Mouse (Mus musculus): ENCODE measurements around the gene Lage3. TPM values are rescaled to one million over a fixed set of nuclear protein-coding genes. Genes with fewer than 3 reads are reported as not detected.
A peak's percentile ranks its signal among the peaks of the same experiment; 100 is the strongest.
"Not testable (repeated sequence)": the region's sequence is repeated elsewhere in the genome, so short reads cannot be mapped to it uniquely, and the experiment has no call there.

Lage3 gene
- 101 and 116 TPM in 2 replicates for polyA plus RNA-seq (2015; fragmentation: Nextera tagmentation; extraction: Ambion mirVana)

DNA sequence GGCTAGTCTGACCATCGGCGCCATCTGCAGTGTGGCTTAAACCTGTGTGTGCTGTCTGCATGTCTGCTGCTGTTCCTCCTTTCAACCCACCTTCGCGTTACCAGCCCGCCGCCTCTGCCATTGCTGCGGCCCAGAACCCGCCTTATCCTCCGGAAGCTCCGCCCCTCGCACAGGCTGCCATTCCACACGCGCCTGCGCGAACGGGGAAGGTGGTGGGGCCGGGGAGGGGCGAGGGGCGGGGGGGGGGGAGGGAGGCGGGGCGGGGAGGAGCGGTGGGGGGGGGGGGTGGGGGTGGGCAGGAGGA is at the start of gene Lage3:
Gene Lage3, minus strand, starts transcription at position 152 of the 304 bp plus-strand sequence.
- Histone ChIP-seq H3K27me3 (no peaks in the 10 kb centered on the region), H3K9ac (peak within 1 kb of the TSS; percentile 65), H3K27ac (no peak within 1 kb of the TSS), H3K4me3 (peak within 1 kb of the TSS; percentile 45), H3K4me2 (peak within 1 kb of the TSS; percentile 63), H3K4me1 (peaks cover 4% of the 10 kb centered on the region; the same call in 1 of the 2 replicates), H3K9me3 (replicated peaks) (no peaks in the 10 kb centered on the region), H3K36me3 (ENCODE audit: poor library complexity, severe bottlenecking) (no peaks in the 10 kb centered on the region)
- ATAC-seq = peak; percentile 90
- 21% methylated on average over 9 of the region's 22 CpGs for WGBS

DNA sequence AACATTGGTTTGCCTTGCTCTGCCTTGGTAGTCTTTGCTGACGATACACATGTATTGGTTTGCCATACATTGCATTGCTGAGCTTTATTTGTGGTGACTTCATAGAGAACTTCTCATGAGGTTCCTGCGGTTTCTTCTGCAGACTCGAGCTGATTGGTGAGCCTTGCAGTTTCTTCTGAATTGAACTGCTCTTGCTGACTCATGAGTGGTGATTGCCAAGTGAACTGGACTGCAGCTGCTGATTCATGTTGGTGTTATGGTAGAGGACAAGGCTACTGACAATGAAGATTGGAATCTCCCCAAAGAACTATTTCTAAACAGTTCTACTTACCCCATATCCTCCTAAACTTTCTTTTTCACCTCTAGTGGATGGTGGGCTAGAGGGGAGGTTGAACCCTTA is 46.7 kb upstream of the Lage3 start:
- 84% methylated on average over 3 of the region's 3 CpGs for WGBS
- no peak for ATAC-seq
- H3K4me1 ChIP-seq = no peaks in the 10 kb centered on the region
- H3K4me3 ChIP-seq = no peak overlapping the region
- H3K4me2 ChIP-seq = no peak overlapping the region
- H3K36me3 ChIP-seq (ENCODE audit: poor library complexity, severe bottlenecking) = no peaks in the 10 kb centered on the region
- no peak overlapping the region for H3K9ac ChIP-seq
- no peaks in the 10 kb centered on the region for H3K27me3 ChIP-seq
- 0 out of 2 replicates have a peak, but pooled peaks cover 3% of the 10 kb centered on the region for H3K9me3 ChIP-seq (replicated peaks)
- H3K27ac ChIP-seq = no peak overlapping the region

DNA sequence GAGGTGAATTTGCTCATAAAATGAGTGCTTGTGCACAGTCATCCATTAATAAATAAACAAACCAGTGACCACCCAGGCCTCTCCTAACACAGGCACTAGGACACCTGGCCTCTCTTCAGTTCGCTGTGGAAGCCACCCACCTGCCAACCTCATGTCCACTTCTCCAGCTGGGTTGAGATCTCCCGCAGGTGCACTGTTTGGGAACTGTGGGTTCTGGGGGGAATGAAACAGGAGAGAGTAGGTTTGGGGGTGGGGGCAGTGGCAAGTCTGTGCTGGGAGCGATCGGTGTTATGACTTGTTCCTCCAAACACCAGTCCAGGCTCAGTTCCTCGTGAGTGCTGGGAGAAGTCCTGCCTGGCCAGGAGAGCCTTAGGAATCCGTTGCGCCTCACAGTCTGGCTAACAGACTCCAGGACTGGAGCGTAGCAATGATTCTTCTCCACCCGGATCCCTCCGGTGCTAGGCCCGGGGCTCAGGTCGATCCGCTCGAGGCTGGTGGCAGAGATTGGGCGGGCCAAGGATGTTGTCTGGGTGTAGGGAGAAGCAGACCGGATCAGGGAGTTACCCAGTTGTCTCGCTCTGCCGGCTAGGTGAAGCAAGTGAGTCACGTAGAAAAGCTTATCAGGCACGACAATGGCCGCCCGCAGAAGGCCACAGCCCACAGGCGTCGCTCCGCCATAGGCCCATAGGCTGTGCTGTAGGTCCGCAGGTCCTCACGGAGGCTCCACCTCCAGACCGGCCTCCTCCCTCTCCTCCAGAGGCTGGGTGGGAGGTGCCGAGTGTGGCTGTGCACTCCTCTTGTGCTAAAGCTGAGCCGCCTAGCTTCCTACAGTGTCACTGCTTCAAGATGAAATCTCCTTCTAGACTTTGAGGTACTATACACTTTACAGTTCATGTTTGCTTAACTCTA is 39.4 kb upstream of the Lage3 start, which contains the start of the genes Fam3a and Ikbkg:
Gene Fam3a, minus strand, starts transcription at position 738 of the 909 bp plus-strand sequence.
Gene Ikbkg, plus strand, starts transcription at position 756 of the 909 bp plus-strand sequence.
- ATAC-seq = peak; percentile 100
- peak within 1 kb of the TSS; percentile 68 for H3K27ac ChIP-seq
- 0 out of 2 replicates have a peak, but pooled peaks cover 3% of the 10 kb centered on the region for H3K9me3 ChIP-seq (replicated peaks)
- H3K4me3 ChIP-seq = peak within 1 kb of the TSS; percentile 53
- 8% methylated on average over 29 of the region's 30 CpGs for WGBS
- no peaks in the 10 kb centered on the region for H3K36me3 ChIP-seq (ENCODE audit: poor library complexity, severe bottlenecking)
- H3K9ac ChIP-seq = peak within 1 kb of the TSS; percentile 75
- no peaks in the 10 kb centered on the region for H3K27me3 ChIP-seq
- peak within 1 kb of the TSS; percentile 68 for H3K4me2 ChIP-seq
- peaks cover 5% of the 10 kb centered on the region; the same call in 1 of the 2 replicates for H3K4me1 ChIP-seq

DNA sequence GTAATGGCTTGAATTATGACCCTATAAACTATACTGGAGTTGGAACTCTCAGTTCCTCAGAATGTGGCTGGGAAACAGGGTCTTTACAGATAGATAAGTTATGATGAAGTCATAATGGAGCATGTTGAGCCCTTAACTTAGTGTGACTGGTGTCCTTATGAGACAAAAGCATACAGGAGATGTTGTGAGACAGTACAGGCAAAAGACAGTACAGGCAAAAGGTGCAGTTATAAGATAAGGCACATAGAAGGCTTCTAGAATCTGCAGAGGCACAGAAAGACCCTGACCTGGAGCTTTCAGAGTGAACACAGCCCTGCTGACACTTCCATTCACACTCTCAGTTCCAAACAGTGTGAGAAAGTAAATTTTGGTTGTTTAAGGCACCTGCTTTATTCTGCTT is 34.7 kb upstream of the Lage3 start:
- Histone ChIP-seq H3K27ac (no peak overlapping the region), H3K4me2 (no peak overlapping the region), H3K9me3 (replicated peaks) (no peaks in the 10 kb centered on the region), H3K4me3 (no peak overlapping the region), H3K27me3 (no peaks in the 10 kb centered on the region), H3K4me1 (peaks cover 5% of the 10 kb centered on the region; the same call in 1 of the 2 replicates), H3K36me3 (ENCODE audit: poor library complexity, severe bottlenecking) (0 out of 2 replicates have a peak, but pooled peaks cover 7% of the 10 kb centered on the region), H3K9ac (no peak overlapping the region)
- ATAC-seq = no peak

DNA sequence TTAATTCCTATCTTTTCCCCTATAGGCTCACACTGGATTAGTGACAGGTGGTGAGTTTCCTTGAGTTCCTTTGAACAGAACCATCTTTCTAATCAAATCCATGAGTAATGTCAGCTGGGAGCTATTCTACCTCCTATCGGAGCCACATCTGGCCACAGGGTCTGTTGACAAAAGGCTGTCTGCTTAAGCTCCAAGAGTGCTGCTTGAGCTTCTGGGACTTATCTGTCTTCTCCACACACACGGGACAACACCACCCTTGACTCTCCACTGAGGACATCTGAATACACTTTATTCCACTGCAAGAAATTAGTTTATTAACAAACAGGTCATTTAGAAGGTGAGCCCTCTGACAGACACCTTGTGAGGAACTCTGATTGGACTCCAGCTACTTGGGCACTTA is 31.0 kb upstream of the Lage3 start:
- Histone ChIP-seq H3K4me3 (no peak overlapping the region), H3K9ac (no peak overlapping the region), H3K4me2 (no peak overlapping the region), H3K27me3 (no peaks in the 10 kb centered on the region), H3K36me3 (ENCODE audit: poor library complexity, severe bottlenecking) (0 out of 2 replicates have a peak, but pooled peaks cover 7% of the 10 kb centered on the region), H3K9me3 (replicated peaks) (no peaks in the 10 kb centered on the region), H3K4me1 (no peaks in the 10 kb centered on the region), H3K27ac (no peak overlapping the region)
- 83% methylated on average over 2 of the region's 2 CpGs for WGBS
- ATAC-seq = no peak

DNA sequence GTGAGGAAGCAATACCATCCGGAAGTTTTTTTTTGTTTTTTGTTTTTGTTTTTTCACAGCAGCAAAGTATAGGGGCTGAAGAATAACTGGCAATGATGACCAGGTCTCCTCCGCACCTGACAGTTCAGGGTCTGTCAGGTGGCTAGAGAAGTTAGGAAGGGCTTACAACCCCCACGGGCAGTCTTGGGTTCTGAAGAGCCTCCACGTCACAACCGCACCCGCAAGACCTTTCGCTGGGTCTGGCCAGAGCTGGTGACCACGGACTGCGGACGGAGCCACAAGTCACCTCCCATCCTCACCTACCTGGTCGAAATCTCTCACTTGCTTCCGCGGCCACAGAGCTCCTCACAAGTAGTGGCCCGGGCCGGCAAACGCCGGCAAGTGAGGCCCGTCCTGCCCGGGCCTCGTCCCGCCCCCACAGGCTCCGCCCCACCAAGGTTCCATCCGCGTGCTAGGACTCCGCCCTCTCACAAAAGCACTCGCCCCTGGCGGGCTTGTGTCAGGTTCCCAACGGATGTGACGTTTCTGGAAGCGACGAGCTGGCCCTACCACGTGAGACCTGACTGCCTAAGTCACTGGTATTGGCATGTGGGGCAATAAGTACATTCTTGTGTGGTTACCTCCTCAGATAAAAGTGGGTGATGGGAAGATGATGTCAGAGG is 19.6 kb upstream of the Lage3 start, which contains the start of the genes Ubl4a and Slc10a3:
Gene Ubl4a, minus strand, starts transcription at position 331 of the 662 bp plus-strand sequence.
Gene Slc10a3, minus strand, starts transcription at position 462 of the 662 bp plus-strand sequence.
- peak within 1 kb of the TSS; percentile 42 for H3K4me3 ChIP-seq
- H3K27me3 ChIP-seq = no peaks in the 10 kb centered on the region
- H3K9ac ChIP-seq = peak within 1 kb of the TSS; percentile 59
- no peak within 1 kb of the TSS for H3K27ac ChIP-seq
- no peaks in the 10 kb centered on the region for H3K9me3 ChIP-seq (replicated peaks)
- peaks cover 9% of the 10 kb centered on the region; the same call in 1 of the 2 replicates for H3K36me3 ChIP-seq (ENCODE audit: poor library complexity, severe bottlenecking)
- H3K4me1 ChIP-seq = 0 out of 2 replicates have a peak, but pooled peaks cover 10% of the 10 kb centered on the region
- H3K4me2 ChIP-seq = peak within 1 kb of the TSS; percentile 63
- WGBS = 18% methylated on average over 32 of the region's 32 CpGs
- ATAC-seq = peak; percentile 94

DNA sequence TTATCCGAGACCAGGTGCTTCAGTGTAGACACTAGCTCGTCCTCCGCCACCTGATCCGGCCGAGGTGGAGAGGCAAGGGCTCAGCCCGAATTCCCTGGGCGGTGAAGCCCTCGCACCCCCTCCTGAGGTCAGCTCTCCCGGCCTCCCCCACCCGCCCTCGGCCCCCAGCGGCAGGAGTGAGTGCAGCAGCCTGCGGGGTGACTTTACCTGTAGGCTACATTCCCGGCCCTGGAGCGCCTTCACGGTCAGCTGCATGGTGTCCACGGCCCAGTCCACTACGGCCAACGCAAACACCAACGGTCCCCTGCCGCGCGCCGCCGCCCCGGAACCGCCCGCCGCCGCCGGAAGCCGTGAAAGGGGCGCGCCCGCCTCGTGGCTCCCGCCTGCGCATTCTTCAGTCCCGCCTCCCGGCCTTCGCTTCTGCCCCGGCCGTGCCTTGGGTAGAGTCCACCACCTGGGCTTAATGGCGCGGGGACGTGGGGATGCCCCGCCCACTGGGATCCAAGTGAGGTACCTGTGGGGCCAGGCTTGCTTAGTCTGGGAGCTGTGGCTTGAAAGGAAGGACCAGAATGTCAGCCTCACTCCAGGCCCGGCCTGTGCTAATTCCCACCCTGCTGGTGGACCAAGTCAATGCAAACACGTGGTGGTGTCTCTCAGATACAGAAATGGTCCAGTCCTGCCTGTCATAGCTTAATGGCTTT is 14.9 kb upstream of the Lage3 start:
- Histone ChIP-seq H3K27ac (peak overlapping the region; percentile 54), H3K4me3 (peak overlapping the region; percentile 56), H3K4me1 (peaks cover 19% of the 10 kb centered on the region), H3K4me2 (peak overlapping the region; percentile 72), H3K9ac (peak overlapping the region; percentile 77), H3K36me3 (ENCODE audit: poor library complexity, severe bottlenecking) (peaks cover 15% of the 10 kb centered on the region; the same call in 1 of the 2 replicates), H3K27me3 (no peaks in the 10 kb centered on the region), H3K9me3 (replicated peaks) (no peaks in the 10 kb centered on the region)
- 24% methylated on average over 34 of the region's 49 CpGs for WGBS
- ATAC-seq = peak; percentile 80

DNA sequence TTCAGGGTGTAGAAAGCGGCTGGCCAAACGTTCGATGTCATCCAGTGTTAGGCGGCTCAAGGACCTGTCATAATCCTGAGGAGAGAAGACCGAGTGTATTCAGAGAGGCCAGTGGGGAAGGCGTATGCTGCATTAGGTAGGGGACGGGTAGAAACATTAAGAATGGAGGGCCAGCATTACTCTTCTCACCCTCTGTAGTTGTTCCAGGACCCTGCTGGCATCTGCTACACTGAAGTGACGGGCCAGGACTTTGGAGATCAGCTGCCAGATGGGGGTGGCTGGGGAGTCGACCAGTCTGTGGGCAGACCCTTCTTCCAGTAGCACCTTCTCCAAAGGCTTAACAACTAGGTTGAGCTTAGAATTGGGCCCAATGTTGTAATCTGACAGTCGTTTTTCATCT is 14.1 kb upstream of the Lage3 start:
- Histone ChIP-seq H3K27me3 (no peaks in the 10 kb centered on the region), H3K4me1 (peaks cover 14% of the 10 kb centered on the region), H3K4me2 (peak overlapping the region; percentile 72), H3K9me3 (replicated peaks) (no peaks in the 10 kb centered on the region), H3K9ac (peak overlapping the region; percentile 77), H3K4me3 (peak overlapping the region; percentile 56), H3K27ac (no peak overlapping the region), H3K36me3 (ENCODE audit: poor library complexity, severe bottlenecking) (peaks cover 15% of the 10 kb centered on the region; the same call in 1 of the 2 replicates)
- no peak for ATAC-seq
- 65% methylated on average over 10 of the region's 10 CpGs for WGBS

DNA sequence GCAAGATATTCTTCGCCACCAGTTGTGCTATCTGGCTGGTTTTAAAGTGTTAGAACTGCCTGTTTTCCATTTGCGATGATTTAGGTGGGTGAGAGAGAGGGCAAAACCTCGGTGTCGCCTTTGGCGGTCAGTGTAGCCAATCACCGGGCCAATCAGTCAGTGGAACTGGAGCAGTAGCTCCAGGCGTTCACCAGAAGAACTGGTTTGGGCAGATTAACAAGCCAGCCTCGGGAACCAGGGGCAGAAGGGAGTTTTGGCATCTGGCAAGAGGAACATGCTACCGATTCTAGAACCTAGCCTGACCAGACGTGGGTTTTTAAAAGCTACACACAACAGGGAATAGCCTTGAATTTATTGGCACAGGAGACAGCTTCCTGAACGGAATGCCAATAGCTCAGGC is 5.8 kb upstream of the Lage3 start:
- H3K4me2 ChIP-seq = no peak overlapping the region
- no peak overlapping the region for H3K27ac ChIP-seq
- no peaks in the 10 kb centered on the region for H3K27me3 ChIP-seq
- no peaks in the 10 kb centered on the region for H3K9me3 ChIP-seq (replicated peaks)
- no peak for ATAC-seq
- no peaks in the 10 kb centered on the region for H3K36me3 ChIP-seq (ENCODE audit: poor library complexity, severe bottlenecking)
- H3K9ac ChIP-seq = no peak overlapping the region
- 59% methylated on average over 11 of the region's 11 CpGs for WGBS
- H3K4me1 ChIP-seq = no peaks in the 10 kb centered on the region
- H3K4me3 ChIP-seq = no peak overlapping the region

DNA sequence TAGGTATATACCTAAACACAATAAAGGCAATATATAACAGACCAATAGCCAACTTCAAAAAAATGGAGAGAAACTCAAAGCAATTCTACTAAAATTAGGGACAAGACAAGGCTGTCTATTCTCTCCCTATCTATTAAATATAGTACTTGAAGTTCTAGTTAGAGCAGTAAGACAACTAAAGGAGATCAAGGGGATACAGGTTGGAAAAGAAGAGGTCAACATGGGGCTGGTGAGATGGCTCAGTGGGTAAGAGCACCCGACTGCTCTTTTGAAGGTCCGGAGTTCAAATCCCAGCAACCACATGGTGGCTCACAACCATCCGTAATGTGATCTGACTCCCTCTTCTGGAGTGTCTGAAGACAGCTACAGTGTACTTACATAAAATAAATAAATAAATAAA is 3.7 kb upstream of the Lage3 start:
- H3K9me3 ChIP-seq (replicated peaks); H3K9ac ChIP-seq; H3K36me3 ChIP-seq (ENCODE audit: poor library complexity, severe bottlenecking); H3K27ac ChIP-seq; H3K4me3 ChIP-seq; H3K4me2 ChIP-seq; H3K4me1 ChIP-seq; H3K27me3 ChIP-seq; ATAC-seq: not testable (repeated sequence)
- WGBS = 91% methylated on average over 3 of the region's 3 CpGs

DNA sequence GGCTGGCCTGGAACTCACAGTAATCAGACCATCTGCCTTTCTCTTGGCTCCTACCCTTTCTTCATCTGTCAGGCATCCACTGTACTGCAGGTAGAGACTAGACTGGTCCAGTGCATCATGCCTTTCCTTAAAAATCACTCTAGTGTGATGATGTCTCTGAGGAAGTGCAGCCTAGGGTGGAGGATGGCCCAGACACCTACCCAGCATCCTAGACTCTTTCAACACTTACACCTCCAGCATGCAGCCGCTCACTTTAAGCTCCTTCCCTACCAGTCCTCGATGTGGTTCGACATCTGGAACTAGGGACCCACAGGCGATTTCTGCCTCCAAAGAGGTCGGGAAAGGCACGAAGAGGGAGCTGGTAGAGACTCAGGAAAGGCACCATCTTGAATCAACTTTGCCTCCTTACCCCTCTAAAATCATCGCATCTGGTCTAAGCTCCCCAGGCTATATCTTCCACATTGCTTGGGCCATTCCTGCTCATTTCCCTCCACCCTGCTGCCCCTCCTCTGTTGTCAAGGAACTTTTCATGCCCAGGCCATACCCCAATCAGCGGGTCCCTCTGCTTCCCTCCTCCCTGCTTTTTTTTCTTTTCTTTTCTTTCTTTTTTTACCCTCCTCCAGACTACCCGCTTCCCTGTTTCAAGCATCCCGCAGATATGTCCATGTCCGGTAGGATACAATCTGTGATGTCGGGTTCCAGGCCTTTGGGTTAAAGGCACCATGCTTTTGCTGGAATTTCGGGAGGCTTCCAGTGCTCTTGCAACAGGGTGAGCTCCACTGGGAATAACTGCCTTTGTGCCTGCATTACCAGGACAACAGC is 562 bp downstream of the Lage3 start:
- peak overlapping the region; percentile 45 for H3K4me3 ChIP-seq
- H3K4me2 ChIP-seq = peak overlapping the region; percentile 63
- no peak overlapping the region for H3K27ac ChIP-seq
- WGBS = 27% methylated on average over 13 of the region's 13 CpGs
- no peaks in the 10 kb centered on the region for H3K36me3 ChIP-seq (ENCODE audit: poor library complexity, severe bottlenecking)
- no peaks in the 10 kb centered on the region for H3K9me3 ChIP-seq (replicated peaks)
- H3K9ac ChIP-seq = peak overlapping the region; percentile 65
- H3K27me3 ChIP-seq = no peaks in the 10 kb centered on the region
- peak; percentile 68 for ATAC-seq
- peaks cover 4% of the 10 kb centered on the region; the same call in 1 of the 2 replicates for H3K4me1 ChIP-seq
